Mouse (Mus musculus): ENCODE measurements around the gene Plekhg3. TPM values are rescaled to one million over a fixed set of nuclear protein-coding genes. Genes with fewer than 3 reads are reported as not detected.
A peak's percentile ranks its signal among the peaks of the same experiment; 100 is the strongest.

Plekhg3 gene
- total RNA-seq, 2 experiments from 2014 or later: 13.3 to 19.6 TPM

GRCm38 (mm10) chr12:76577858-76578257, 47.2 kb downstream of the Plekhg3 start:
- ATAC-seq (replicated peaks; ENCODE audit: poor library complexity, severe bottlenecking): no peak

DNA sequence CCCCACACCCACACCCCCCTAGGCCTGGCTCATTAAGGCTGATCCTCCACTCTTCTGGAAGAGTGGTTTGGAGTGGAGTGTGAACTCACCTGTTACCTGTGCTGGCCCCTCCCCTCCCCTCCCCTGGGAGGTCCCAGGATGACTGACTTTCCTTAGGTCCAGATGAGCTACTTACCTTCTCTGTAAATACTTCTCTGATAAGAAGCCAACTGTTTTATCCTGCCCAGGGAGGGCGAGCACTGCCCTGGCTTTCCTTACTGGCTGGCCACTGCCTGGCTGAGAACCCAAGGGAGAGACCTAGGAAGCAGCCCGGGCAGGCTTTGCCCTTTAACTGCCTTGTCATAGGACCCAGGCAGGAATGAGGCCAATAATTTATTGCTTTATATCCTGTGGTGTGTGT, 47.8 kb downstream of the Plekhg3 start:
- ATAC-seq (replicated peaks; ENCODE audit: poor library complexity, severe bottlenecking): no peak

GRCm38 (mm10) chr12:76579806-76580205, 49.1 kb downstream of the Plekhg3 start:
- ATAC-seq (replicated peaks; ENCODE audit: poor library complexity, severe bottlenecking): no peak

DNA sequence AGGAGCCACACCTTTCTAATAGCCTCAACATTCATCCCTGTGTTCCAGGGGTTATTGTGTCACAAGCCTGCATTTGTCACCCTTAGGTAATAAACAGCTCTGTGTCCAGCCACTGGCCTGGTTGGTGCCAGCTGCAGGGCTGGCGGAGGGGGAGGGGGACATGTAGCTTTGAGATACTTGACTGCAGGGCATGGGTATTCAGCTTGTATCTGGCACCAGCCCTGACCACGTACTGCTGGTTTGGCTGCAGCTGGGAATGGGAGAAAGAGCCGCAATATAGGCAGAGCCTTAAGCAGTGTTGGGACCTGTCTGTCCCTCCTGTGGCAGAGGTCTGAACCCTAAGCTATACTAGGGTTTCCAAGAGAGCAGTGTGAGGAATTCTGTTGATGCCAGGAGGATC, 51.4 kb downstream of the Plekhg3 start:
- ATAC-seq (replicated peaks; ENCODE audit: poor library complexity, severe bottlenecking): no peak

DNA sequence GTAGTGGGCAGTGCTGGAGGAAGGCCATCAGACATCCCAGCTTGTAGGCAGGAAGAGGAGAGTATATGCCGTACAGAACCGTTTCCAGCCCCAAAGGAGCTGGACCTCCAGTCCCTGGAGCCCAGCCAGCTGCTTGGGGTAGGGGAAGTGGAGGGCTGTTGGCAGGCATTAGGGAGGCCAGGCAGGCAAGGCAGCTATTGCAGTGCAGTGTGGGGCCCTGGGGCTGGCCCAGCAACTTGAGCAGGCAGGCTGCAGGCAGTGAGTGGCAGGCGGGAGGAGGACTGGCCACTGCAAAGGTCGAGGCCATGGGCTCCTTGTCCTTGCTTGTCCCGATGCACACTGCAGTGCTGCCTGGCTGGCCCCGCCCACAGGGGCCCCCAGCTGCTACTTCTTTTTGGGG, 52.1 kb downstream of the Plekhg3 start:
- ATAC-seq (replicated peaks; ENCODE audit: poor library complexity, severe bottlenecking): peak; percentile 66

- ATAC-seq (replicated peaks; ENCODE audit: poor library complexity, severe bottlenecking): no peak
Observed at GRCm38 (mm10) chr12:76583454-76583853, 52.8 kb downstream of the Plekhg3 start.

DNA sequence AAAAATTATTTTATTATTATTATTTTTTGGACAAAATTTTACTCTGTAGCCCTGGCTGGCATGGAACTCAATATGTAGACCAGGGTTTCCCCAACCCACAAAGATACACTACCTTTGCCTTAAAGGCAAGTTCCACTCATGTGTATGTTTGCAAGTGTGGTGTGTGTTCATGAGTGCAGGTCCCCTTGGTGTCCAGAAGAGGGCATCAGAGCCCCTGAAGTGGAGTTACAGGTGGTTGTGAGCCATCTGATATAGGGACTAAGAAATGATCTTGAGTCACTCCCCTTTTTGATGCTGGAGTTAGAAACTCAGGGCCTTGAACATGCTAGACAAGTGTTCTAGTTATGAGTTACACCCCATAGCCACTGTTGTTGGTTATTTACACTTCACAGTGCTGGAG, 54.3 kb downstream of the Plekhg3 start:
- no peak for ATAC-seq (replicated peaks; ENCODE audit: poor library complexity, severe bottlenecking)

DNA sequence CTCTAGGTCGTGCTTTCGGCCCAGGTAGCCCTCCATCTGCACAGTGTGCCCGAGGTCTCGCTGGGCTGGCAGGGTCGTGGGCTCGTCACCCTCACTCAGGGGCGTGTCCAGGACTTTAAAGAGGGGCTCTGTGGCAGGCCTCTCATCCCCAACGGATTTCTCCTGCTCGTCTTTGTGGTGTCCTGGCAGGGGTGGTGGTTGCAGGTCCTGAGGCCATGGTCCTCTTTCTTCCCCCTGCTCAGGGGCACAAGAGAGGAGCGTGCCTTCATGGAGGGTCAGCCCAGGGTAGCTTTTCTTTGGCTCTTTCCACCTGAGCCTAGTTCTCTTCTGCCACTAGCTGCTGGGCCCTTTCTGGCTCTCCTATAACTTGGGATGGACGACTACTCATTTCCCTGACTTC, 56.7 kb downstream of the Plekhg3 start:
- no peak for ATAC-seq (replicated peaks; ENCODE audit: poor library complexity, severe bottlenecking)

GRCm38 (mm10) chr12:76589531-76589930, 58.8 kb downstream of the Plekhg3 start:
- no peak for ATAC-seq (replicated peaks; ENCODE audit: poor library complexity, severe bottlenecking)

GRCm38 (mm10) chr12:76591037-76591436, 60.3 kb downstream of the Plekhg3 start:
- no peak for ATAC-seq (replicated peaks; ENCODE audit: poor library complexity, severe bottlenecking)

DNA sequence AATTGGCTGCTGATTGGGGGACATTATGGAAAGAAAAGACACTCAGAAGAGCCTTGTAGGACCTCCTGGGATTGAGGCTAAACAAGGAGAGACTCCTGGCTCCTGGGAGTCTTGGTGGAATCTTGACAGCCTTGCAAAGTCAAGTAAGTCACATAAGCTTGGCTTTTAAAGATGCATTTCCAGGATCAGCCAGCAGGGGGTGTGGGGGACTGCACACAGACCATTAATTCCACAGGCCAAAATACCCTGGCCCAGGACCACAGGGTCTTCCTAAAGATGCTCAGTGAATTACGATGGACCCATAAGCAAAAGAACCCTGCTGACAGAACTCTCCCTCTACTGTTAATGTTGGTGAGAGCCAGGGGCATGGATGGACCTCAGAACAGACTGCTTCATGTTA, 61.5 kb downstream of the Plekhg3 start:
- ATAC-seq (replicated peaks; ENCODE audit: poor library complexity, severe bottlenecking): no peak

DNA sequence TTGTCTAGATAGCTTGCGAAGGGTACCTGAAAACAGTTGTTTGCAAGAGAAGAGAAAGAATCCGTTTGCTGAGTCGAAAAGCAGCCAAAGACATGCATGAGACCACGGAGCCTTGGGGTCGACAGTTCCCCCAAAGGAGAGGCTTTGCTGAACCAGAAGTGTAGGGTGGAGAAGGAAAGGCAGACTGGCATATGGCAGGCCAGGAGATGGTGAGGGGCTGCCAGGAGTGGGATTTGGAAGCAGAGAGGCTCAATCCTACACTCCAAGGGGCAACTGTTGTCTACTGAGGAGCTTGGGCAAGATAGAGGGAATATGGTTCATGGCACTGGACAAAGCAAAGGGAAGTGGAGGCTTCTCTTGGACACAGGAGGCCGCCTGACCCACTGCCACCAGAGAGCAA, 62.6 kb downstream of the Plekhg3 start:
- no peak for ATAC-seq (replicated peaks; ENCODE audit: poor library complexity, severe bottlenecking)

DNA sequence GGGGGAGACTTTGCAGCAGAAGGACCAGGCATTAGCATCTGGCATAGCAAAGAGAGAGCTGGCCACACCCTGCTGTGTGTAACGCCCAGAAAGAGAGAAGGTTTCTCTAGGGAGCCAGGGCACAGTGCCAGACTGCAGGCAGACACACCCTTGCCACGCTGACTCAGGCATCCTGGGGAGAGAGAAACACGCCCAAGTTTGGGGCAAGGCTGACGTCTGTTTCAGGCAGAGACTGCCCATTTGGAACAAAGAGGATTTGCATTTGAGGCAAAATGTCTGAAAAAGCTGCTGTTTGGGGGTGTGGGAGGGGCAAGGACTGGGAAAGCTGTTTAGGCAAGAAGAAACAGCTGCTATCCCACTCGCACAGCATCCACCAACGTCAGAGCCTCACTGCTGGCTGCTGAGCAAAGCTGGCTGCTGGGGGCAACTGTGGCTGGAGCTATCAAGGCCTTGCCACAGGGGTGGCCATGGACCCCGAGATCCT, 63.2 kb downstream of the Plekhg3 start:
- ATAC-seq (replicated peaks; ENCODE audit: poor library complexity, severe bottlenecking): peak; percentile 61

GRCm38 (mm10) chr12:76594556-76594955, 63.9 kb downstream of the Plekhg3 start:
- no peak for ATAC-seq (replicated peaks; ENCODE audit: poor library complexity, severe bottlenecking)

DNA sequence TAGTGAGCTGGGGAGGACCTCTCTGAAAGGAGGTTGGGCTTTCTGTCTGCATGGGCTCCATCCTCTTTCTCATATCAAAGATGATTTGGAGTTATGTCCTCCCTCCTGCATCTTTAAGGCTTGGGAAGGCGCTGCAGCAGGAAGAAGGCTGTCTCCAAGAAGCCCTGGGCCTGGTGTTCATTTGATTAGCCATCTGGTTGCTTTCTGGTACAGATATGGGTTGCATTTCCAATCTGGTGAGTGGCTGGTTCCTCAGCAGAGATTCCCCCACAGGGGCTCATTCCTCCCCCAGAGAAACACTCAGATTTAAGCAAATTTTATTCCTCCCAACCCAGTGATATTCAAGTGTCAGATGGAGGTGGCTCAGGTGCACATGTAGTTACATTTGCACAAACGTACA, 65.1 kb downstream of the Plekhg3 start:
- ATAC-seq (replicated peaks; ENCODE audit: poor library complexity, severe bottlenecking): no peak

DNA sequence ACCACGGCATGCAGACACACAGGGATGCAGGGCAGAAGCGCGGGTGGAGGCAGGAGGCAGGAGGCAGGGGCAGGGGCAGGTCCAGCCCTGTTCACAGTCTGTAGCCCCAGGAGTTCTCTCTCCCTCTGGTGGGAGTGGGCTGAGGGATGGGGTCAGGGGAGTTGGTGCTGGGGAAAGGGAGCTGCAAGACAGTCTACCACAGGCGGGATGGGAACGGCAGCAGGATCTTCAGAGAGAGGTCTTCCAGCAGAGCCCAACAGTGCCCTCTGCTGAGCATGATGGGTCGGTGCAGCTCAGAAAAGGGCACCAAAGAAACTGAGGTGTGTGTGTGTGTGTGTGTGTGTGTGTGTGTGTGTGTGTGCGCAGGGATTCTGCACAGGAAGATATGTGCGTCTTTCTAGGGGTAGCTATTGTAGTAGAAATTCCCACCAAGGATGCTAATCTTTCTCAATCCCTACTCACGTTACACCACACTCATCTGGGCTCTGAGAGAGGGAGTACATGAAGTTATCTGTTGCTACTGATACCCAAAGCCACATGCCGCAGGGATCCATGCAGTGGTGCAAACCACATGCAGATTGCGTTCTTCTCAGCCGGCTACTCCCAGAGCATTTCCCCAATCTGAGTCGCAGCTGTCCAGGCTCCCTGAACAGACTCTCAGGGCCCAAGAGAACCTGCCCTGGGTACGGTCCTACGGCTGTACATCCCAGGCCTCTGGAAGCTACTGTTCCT, 65.8 kb downstream of the Plekhg3 start:
- ATAC-seq (replicated peaks; ENCODE audit: poor library complexity, severe bottlenecking): peak; percentile 55

GRCm38 (mm10) chr12:76597577-76598100, 66.9 kb downstream of the Plekhg3 start:
- no peak for ATAC-seq (replicated peaks; ENCODE audit: poor library complexity, severe bottlenecking)

DNA sequence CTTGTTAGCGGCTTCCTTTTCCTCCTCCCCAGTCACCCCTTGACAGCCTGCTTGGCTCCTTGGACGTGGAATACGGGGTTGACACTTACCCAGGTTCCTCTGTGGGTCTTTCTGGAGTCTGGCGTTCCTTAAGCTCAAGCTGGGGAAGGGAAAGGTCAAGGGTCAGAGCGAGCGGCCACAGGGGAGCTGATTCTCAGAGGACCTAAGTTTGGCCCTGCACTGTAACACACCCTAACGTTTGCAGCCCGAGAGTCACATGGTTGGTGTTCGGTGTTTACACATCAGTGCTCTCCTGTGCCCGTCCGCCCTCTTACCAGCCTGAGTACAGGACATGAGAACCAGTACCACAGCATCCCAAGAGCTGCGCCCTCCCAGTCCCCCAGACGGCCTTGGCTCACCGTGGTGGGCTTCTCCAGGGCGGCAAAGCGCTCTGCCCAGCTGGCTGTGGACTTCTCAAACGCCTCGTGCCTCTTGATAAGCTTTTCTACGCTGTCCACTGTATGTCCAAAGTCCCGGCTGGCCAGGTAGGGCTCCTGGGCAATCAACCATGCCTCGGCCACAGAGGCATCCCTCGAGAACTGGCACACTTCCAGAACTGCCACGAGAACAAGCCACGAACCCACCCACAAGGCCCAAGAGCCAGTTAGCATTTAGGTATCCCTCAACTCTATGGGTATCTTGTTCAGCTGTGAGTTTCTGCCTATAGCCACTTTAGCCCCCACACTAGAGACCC, 67.7 kb downstream of the Plekhg3 start:
- no peak for ATAC-seq (replicated peaks; ENCODE audit: poor library complexity, severe bottlenecking)

GRCm38 (mm10) chr12:76603779-76604178, 73.1 kb downstream of the Plekhg3 start:
- ATAC-seq (replicated peaks; ENCODE audit: poor library complexity, severe bottlenecking): no peak

DNA sequence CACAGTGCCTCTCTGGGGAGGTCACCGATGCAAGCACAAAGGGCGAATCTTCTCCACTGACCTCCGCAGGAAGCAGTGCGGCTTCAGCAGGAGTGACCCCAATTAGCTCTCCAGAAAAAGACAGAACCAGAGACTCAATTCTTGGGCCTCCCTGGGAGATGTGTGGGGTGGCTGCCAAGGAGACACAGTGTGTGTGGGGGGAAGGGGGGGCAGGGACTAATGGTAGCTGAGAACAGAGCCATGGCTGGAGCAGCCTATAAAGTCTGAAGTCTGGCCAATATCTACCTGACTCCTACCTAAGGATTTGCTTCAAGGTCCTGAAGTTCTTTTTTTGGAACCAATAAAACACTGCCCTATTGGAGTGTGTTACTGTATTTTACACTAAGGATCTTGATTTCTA, 73.9 kb downstream of the Plekhg3 start:
- no peak for ATAC-seq (replicated peaks; ENCODE audit: poor library complexity, severe bottlenecking)

- peak; percentile 29; the same call in 1 of the 2 replicates for ATAC-seq (replicated peaks; ENCODE audit: poor library complexity, severe bottlenecking)
Observed at GRCm38 (mm10) chr12:76605837-76606236, 75.1 kb downstream of the Plekhg3 start.

Data from granulocyte monocyte progenitor cell, adult 5-6 weeks (primary cell).